Mouse (Mus musculus) kidney, embryonic 15.5 days (tissue): Measurements from ENCODE around the gene Slc11a1. TPM values are rescaled to one million over a fixed set of nuclear protein-coding genes. Genes with fewer than 3 reads are reported as not detected.

Experiments
- ATAC-seq: fragments of 200-750 bp; cut with Nextera tagmentation; replicated peaks from 2 replicates; pipeline ENCODE4 v1.8.0; 2017; ENCODE audit warnings: moderate TSS enrichment; ENCODE audit not compliant: low FRiP score
- H3K27ac ChIP-seq: fragments of 300-500 bp; sonication (generic); 2 replicates; pipeline ENCODE4 v1.5.1; 2015; ENCODE audit warnings: mild to moderate bottlenecking, inconsistent platforms
- H3K27me3 ChIP-seq: fragments of 300-500 bp; sonication (generic); 2 replicates; pipeline ENCODE4 v1.6.1; 2015; ENCODE audit warnings: inconsistent platforms
- H3K36me3 ChIP-seq: fragments of 300-500 bp; sonication (generic); 2 replicates; pipeline ENCODE4 v1.6.1; 2015; ENCODE audit warnings: inconsistent platforms
- H3K4me1 ChIP-seq: fragments of 300-500 bp; sonication (generic); 2 replicates; pipeline ENCODE4 v1.6.1; 2015; ENCODE audit warnings: inconsistent platforms
- H3K4me2 ChIP-seq: fragments of 300-500 bp; sonication (generic); 2 replicates; pipeline ENCODE4 v1.6.1; 2015; ENCODE audit warnings: moderate library complexity, mild to moderate bottlenecking, inconsistent platforms
- H3K4me3 ChIP-seq: fragments of 300-500 bp; sonication (generic); replicated peaks from 2 replicates; pipeline ENCODE4 v1.5.1; 2015; ENCODE audit warnings: mild to moderate bottlenecking, inconsistent platforms
- H3K9ac ChIP-seq: fragments of 300-500 bp; sonication (generic); 2 replicates; pipeline ENCODE4 v1.6.1; 2015; ENCODE audit warnings: mild to moderate bottlenecking, inconsistent platforms
- H3K9me3 ChIP-seq: fragments of 300-500 bp; sonication (generic); replicated peaks from 2 replicates; pipeline ENCODE4 v1.6.1; 2016; ENCODE audit warnings: inconsistent platforms
- WGBS: fragments of 180-500 bp; shearing (Covaris S2); methylation state at CpG from one replicate; pipeline ENCODE4 v1.1.7; 2015; ENCODE audit warnings: mixed read lengths; 5-methylcytosine and 5-hydroxymethylcytosine counted together
- polyA plus RNA-seq: library from polyadenylated mRNA; unstranded; fragments of >200 nt; fragmentation: Nextera tagmentation; extraction: Ambion mirVana; gene quantifications from 2 replicates; pipeline ENCODE4 v1.2.1, GENCODE M21; 2015

Gene Slc11a1
- polyA plus RNA-seq, 1 experiment from 2014 or later, result 5.9 TPM

GRCm38 (mm10) chr1:74359952-74360517 is 15.0 kb upstream of the Slc11a1 start:
- H3K27ac ChIP-seq, result no peak overlapping the region
- 86% methylated on average over 5 of the region's 5 CpGs for WGBS
- no peak for ATAC-seq

GRCm38 (mm10) chr1:74361812-74362211 is 13.2 kb upstream of the Slc11a1 start, which contains the start of gene Catip:
Gene Catip, plus strand, starts transcription at chr1:74362108.
- no peaks in the 10 kb centered on the region for H3K9me3 ChIP-seq
- 0% methylated on average over 2 of the region's 2 CpGs for WGBS
- H3K9ac ChIP-seq, result no peak within 1 kb of the TSS
- no peaks in the 10 kb centered on the region for H3K36me3 ChIP-seq
- peak within 1 kb of the TSS; percentile 21; the same call in 1 of the 2 replicates for H3K4me2 ChIP-seq
- H3K27ac ChIP-seq, result no peak within 1 kb of the TSS
- peak; percentile 65 for ATAC-seq
- H3K4me3 ChIP-seq, result no peak within 1 kb of the TSS
- H3K4me1 ChIP-seq, result peaks cover 16% of the 10 kb centered on the region
- H3K27me3 ChIP-seq, result no peaks in the 10 kb centered on the region

More at GRCm38 (mm10) chr1:74359952-74360517, 15.0 kb upstream of the Slc11a1 start:
- H3K4me1 ChIP-seq, result peaks cover 16% of the 10 kb centered on the region
- no peak overlapping the region for H3K9ac ChIP-seq
- H3K4me2 ChIP-seq, result no peak overlapping the region
- H3K4me3 ChIP-seq, result no peak overlapping the region
- no peaks in the 10 kb centered on the region for H3K27me3 ChIP-seq
- H3K9me3 ChIP-seq, result no peaks in the 10 kb centered on the region
- no peaks in the 10 kb centered on the region for H3K36me3 ChIP-seq

GRCm38 (mm10) chr1:74362325-74363229 is 12.4 kb upstream of the Slc11a1 start:
- H3K4me2 ChIP-seq, result peak overlapping the region; percentile 21; the same call in 1 of the 2 replicates
- H3K4me3 ChIP-seq, result no peak overlapping the region

GRCm38 (mm10) chr1:74363437-74363836 is 11.6 kb upstream of the Slc11a1 start:
- Histone ChIP-seq H3K9ac (no peak overlapping the region), H3K4me1 (peaks cover 25% of the 10 kb centered on the region), H3K27me3 (no peaks in the 10 kb centered on the region), H3K4me3 (no peak overlapping the region), H3K9me3 (no peaks in the 10 kb centered on the region), H3K4me2 (no peak overlapping the region), H3K36me3 (no peaks in the 10 kb centered on the region), H3K27ac (no peak overlapping the region)
- no peak for ATAC-seq
- 56% methylated on average over 5 of the region's 5 CpGs for WGBS

More at GRCm38 (mm10) chr1:74362325-74363229, 12.4 kb upstream of the Slc11a1 start:
- H3K27me3 ChIP-seq, result no peaks in the 10 kb centered on the region
- no peaks in the 10 kb centered on the region for H3K9me3 ChIP-seq
- H3K36me3 ChIP-seq, result no peaks in the 10 kb centered on the region
- ATAC-seq, result no peak; the same call in 1 of the 2 replicates
- peaks cover 16% of the 10 kb centered on the region for H3K4me1 ChIP-seq
- no peak overlapping the region for H3K27ac ChIP-seq
- 57% methylated on average over 17 of the region's 17 CpGs for WGBS
- no peak overlapping the region for H3K9ac ChIP-seq

GRCm38 (mm10) chr1:74364270-74364669 is 10.7 kb upstream of the Slc11a1 start:
- Histone ChIP-seq H3K9ac (no peak overlapping the region), H3K36me3 (no peaks in the 10 kb centered on the region), H3K4me1 (peaks cover 26% of the 10 kb centered on the region), H3K27ac (no peak overlapping the region), H3K27me3 (no peaks in the 10 kb centered on the region), H3K9me3 (no peaks in the 10 kb centered on the region), H3K4me3 (no peak overlapping the region), H3K4me2 (no peak overlapping the region)
- ATAC-seq, result no peak
- WGBS, result 58% methylated on average over 8 of the region's 8 CpGs

- peak; percentile 83 for ATAC-seq
- H3K36me3 ChIP-seq, result no peaks in the 10 kb centered on the region
- H3K9me3 ChIP-seq, result no peaks in the 10 kb centered on the region
- H3K27ac ChIP-seq, result no peak overlapping the region
- H3K4me3 ChIP-seq, result peak overlapping the region; percentile 34
- peak overlapping the region; percentile 36 for H3K9ac ChIP-seq
- no peaks in the 10 kb centered on the region for H3K27me3 ChIP-seq
- peak overlapping the region; percentile 65 for H3K4me2 ChIP-seq
- WGBS, result 16% methylated on average over 34 of the region's 34 CpGs
- peaks cover 14% of the 10 kb centered on the region for H3K4me1 ChIP-seq
These were observed 6.9 kb upstream of the Slc11a1 start for GRCm38 (mm10) chr1:74367886-74368645.

GRCm38 (mm10) chr1:74370040-74370439 is 5.0 kb upstream of the Slc11a1 start:
- no peak overlapping the region for H3K4me2 ChIP-seq
- no peak overlapping the region for H3K9ac ChIP-seq
- H3K4me3 ChIP-seq, result no peak overlapping the region
- no peak overlapping the region for H3K27ac ChIP-seq
- ATAC-seq, result no peak
- WGBS, result 39% methylated on average over 4 of the region's 4 CpGs
- H3K4me1 ChIP-seq, result peaks cover 10% of the 10 kb centered on the region
- no peaks in the 10 kb centered on the region for H3K27me3 ChIP-seq
- no peaks in the 10 kb centered on the region for H3K36me3 ChIP-seq
- H3K9me3 ChIP-seq, result no peaks in the 10 kb centered on the region

GRCm38 (mm10) chr1:74373372-74373771 is 1.6 kb upstream of the Slc11a1 start:
- no peaks in the 10 kb centered on the region for H3K27me3 ChIP-seq
- WGBS, result 74% methylated on average over 4 of the region's 4 CpGs

GRCm38 (mm10) chr1:74375561-74375960 is 566 bp downstream of the Slc11a1 start:
- WGBS, result 64% methylated on average over 10 of the region's 10 CpGs
- Histone ChIP-seq H3K27me3 (no peaks in the 10 kb centered on the region), H3K4me1 (peaks cover 6% of the 10 kb centered on the region; the same call in 1 of the 2 replicates)

More at GRCm38 (mm10) chr1:74373372-74373771, 1.6 kb upstream of the Slc11a1 start:
- no peak overlapping the region for H3K4me3 ChIP-seq
- peaks cover 7% of the 10 kb centered on the region for H3K4me1 ChIP-seq
- no peaks in the 10 kb centered on the region for H3K9me3 ChIP-seq
- no peak overlapping the region for H3K9ac ChIP-seq
- H3K4me2 ChIP-seq, result no peak overlapping the region
- ATAC-seq, result no peak
- H3K36me3 ChIP-seq, result no peaks in the 10 kb centered on the region
- H3K27ac ChIP-seq, result no peak overlapping the region

GRCm38 (mm10) chr1:74376396-74376795 is 1.4 kb downstream of the Slc11a1 start:
- Histone ChIP-seq H3K9ac (no peak overlapping the region), H3K4me1 (peaks cover 6% of the 10 kb centered on the region; the same call in 1 of the 2 replicates), H3K4me3 (no peak overlapping the region), H3K27ac (no peak overlapping the region), H3K27me3 (no peaks in the 10 kb centered on the region), H3K36me3 (no peaks in the 10 kb centered on the region), H3K9me3 (no peaks in the 10 kb centered on the region), H3K4me2 (no peak overlapping the region)
- no peak for ATAC-seq
- WGBS, result 76% methylated on average over 4 of the region's 4 CpGs

More at GRCm38 (mm10) chr1:74375561-74375960, 566 bp downstream of the Slc11a1 start:
- Histone ChIP-seq H3K36me3 (no peaks in the 10 kb centered on the region), H3K9me3 (no peaks in the 10 kb centered on the region), H3K9ac (no peak overlapping the region), H3K27ac (no peak overlapping the region), H3K4me3 (no peak overlapping the region), H3K4me2 (no peak overlapping the region)
- no peak for ATAC-seq

- H3K9me3 ChIP-seq, result no peaks in the 10 kb centered on the region
- H3K36me3 ChIP-seq, result no peaks in the 10 kb centered on the region
- peaks cover 6% of the 10 kb centered on the region; the same call in 1 of the 2 replicates for H3K4me1 ChIP-seq
- H3K9ac ChIP-seq, result no peak overlapping the region
- ATAC-seq, result no peak
- H3K27ac ChIP-seq, result no peak overlapping the region
- H3K4me2 ChIP-seq, result no peak overlapping the region
- H3K27me3 ChIP-seq, result no peaks in the 10 kb centered on the region
- WGBS, result 85% methylated on average over 7 of the region's 7 CpGs
- H3K4me3 ChIP-seq, result no peak overlapping the region
These were observed 4.1 kb downstream of the Slc11a1 start for GRCm38 (mm10) chr1:74379058-74379504.
